Mouse (Mus musculus) brain, embryonic 14.5 days (tissue): ENCODE measurements around the gene Rfx2. TPM values are rescaled to one million over a fixed set of nuclear protein-coding genes. Genes with fewer than 3 reads are reported as not detected.

Experiments
- DNase-seq: peaks from one replicate; pipeline ENCODE4 v3.0.0-alpha.2; 2011; ENCODE audit warnings: low read depth
- CTCF ChIP-seq: fragments of 200-500 bp; IDR thresholded peaks from 2 replicates; pipeline ENCODE4 v1.5.1; 2012; ENCODE audit warnings: inconsistent platforms, mild to moderate bottlenecking, moderate library complexity, borderline replicate concordance; ENCODE audit not compliant: insufficient read depth, insufficient read length; ENCODE audit errors: extremely low read depth
- POLR2A ChIP-seq: fragments of 200-500 bp; IDR thresholded peaks from 2 replicates; pipeline ENCODE4 v1.6.1; 2012; ENCODE audit warnings: mild to moderate bottlenecking, inconsistent platforms, borderline replicate concordance; ENCODE audit not compliant: poor library complexity, insufficient read depth, insufficient read length, severe bottlenecking; ENCODE audit errors: extremely low read depth
- polyA plus RNA-seq: library from polyadenylated mRNA; depleted of rRNA; stranded (reverse); fragments of >200 nt; gene quantifications from 2 replicates; pipeline ENCODE4 v1.2.3, GENCODE M21; 2012; rRNA removed

Gene Rfx2
- 7.8 and 11.1 TPM in 2 replicates for polyA plus RNA-seq

DNA sequence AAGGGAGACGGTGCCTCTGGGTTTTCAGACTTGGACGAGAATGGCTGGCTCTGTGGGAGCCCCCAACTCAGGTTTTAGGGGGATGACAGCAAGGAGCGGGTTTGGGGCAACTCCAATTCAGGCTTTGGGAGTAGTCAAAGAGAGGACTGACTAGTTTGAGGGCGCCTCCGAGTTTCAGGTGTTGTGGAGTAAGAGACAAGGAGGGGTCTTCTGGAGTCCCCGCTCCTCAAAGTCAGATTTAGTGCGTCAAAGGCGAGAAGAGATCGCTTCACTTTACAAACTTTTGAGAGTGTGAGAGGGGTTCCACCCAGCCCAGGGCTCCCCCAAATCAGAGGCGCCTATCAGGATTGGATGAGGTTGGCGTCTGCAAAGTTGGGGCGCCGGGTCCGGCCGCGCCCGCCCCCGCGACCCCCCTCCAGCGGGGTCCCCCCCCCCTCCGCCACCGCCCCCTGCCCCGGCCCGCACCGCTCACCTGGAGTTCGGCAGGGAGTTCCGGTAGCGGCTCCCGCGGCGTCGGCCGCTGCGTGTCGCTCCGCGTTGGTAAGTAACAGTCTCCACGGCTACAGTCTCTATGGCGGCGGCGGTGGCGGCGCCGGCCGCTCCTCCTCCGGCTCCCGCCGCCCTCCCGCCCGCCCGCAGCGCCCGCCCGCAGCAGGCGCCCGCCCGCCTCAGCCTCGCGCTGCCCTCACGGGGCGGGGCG lies at the start of gene Rfx2:
Rfx2 (minus strand) TSS at position 603 of the 700 bp plus-strand sequence.
- TF ChIP-seq CTCF, result no peak
- no peak for TF ChIP-seq POLR2A
- no peak for DNase-seq

GRCm38 (mm10) chr17:56877426-56877825 lies 46.6 kb upstream of the Rfx2 start:
- DNase-seq, result no peak
- TF ChIP-seq CTCF, result no peak
- TF ChIP-seq POLR2A, result no peak

DNA sequence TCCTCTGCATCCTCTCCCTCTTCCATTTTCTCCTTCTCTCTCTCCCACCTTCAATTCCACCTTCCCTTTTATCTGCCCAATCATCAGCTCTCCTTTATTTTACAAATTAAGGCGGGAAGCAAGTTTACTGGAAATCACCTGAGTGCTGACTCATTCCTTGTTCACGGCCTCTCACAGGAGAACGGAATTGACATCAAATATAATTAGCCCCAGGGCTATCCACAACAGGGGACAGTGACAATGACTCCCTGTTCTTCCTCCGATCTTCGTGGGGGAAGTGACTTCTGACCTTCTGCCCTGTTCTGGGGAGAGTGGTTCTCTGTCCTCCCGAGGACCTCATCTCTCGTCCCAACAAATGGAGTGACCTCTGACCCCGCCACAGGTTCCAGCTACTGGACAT lies 46.2 kb upstream of the Rfx2 start:
- DNase-seq, result no peak
- TF ChIP-seq POLR2A (no peak), CTCF (no peak)

GRCm38 (mm10) chr17:56876465-56876864 lies 45.7 kb upstream of the Rfx2 start:
- TF ChIP-seq CTCF (no peak), POLR2A (no peak)
- no peak for DNase-seq

DNA sequence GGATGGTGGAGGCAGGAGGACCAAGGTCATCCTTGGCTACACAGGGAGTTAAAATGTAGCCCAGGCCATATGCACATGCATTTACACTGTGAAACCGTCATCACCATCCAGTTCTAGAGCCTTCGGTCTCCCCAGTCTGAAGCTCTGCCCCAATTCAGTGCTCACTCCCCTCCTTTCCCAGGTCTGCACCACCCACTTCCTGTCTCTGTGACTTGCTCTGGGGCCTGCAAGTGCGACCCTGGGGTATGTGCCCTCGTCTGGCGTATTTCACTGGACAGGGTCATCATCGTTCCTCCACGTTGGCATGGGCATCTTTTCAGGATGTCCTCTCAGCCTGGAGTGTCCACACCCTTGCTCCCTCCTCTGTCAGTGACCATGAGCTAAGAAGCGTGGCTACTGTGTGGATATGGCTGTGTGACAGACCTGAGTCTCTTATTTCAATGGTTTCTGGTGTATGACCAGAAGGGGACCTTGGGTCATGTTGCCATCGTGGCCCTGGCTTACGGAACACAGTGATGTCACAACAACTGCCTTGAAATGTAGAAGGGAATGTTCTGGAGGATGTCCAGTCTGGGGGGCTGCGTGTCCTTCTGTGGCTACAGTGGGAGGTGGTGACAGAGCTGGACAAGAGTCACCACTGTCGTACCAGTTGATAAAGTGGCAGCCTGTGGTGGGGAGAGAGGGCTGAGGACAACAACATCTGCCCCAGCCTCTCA lies 44.3 kb upstream of the Rfx2 start, which contains the start of gene 1700061G19Rik:
1700061G19Rik (plus strand) TSS at position 542 of the 716 bp plus-strand sequence.
- TF ChIP-seq POLR2A, result no peak
- TF ChIP-seq CTCF, result no peak
- DNase-seq, result no peak

DNA sequence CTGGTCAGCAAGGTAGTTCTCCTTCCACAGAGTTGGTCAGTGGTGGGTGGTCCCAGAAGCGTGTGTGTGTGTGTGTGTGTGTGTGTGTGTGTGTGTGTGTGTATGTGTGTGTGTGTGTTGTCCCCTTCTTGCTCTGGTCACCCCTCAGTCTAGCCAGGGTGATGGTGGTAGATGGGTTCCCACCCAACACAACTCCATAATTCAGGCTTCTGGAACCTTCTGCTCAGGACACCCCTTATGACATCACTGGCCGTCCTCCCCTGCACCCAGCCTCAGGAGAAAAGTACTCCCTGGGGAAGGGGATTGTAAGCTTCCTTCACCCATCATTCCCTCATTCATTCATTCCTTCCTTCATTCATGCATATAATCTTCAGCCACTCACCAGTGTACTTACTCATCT lies 43.4 kb upstream of the Rfx2 start, which contains the start of gene Acsbg2:
Acsbg2 (minus strand) TSS at position 211 of the 400 bp plus-strand sequence.
- DNase-seq, result no peak
- TF ChIP-seq CTCF (no peak), POLR2A (no peak)

DNA sequence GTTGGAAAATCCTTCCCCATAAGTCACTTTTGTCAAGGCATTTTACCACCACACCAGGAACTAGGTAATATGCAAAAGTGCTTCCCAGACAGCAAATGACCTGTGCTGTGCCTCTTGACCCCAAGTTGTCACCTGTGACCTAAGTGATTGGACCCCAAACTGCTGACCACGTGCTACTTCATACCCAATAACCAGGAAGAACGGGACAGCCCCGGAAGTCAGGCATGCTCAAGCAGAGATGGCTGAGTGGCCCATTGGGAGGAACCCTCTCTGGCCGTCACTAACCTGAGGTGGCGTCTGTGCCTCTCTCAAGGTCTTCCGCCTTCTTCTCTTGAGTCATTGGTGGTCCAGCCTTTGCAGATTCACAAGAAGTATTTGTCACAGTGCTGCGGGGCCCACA lies 41.7 kb upstream of the Rfx2 start:
- no peak for DNase-seq

DNA sequence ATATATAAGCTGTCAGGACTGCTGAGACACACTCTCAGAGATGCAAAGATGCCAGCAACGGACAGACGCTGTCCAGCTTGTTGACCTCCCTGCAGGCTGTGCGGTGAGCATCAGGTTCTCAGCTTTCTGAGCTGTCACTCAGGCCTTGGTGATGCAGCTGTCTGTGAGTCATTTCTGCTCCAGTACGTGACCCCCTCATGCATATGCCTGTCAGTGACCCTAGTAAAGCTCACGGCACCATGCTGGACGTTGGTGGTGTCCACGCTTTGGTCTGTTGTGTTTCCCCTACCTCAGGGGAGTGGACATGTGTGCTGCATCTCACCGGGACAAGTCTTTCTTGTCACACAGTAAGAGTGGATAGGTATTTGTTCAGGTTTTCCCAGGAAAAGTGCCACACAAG lies 41.0 kb upstream of the Rfx2 start:
- TF ChIP-seq POLR2A, result no peak
- no peak for DNase-seq

More for the DNA sequence above, 41.7 kb upstream of the Rfx2 start:
- TF ChIP-seq CTCF, result no peak
- no peak for TF ChIP-seq POLR2A

DNA sequence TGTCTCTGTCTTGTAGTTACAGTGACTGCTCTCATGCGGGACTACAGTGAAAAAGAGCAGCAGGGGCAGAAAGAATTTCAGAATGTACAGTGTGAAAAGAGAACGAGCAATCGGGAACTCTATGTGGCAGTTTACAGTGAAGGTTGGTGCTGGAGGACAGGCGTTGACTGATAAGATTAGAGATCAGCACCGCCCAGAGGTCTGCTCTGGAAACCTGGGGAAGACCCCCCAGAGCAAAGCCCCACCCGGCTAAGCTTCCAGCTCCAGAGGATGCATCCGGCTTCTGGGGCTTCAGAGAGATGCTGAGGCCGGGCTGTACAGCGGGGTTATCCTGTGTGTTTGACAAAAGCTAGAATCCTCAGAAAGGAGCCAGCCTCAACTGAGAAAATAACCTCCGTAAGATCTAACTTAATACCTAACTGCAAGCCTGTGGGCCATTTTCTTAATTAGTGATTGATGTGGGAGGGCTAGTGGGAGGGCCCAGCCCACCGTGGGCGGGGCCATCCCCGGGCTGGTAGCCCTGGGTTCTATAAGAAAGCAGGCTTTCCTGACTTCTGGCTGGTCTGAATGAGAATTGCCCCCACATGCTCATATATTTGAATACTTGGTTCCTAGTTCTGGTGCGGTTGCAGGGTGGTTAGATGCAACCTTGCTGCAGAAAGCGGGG lies 39.6 kb upstream of the Rfx2 start:
- no peak for DNase-seq
- no peak for TF ChIP-seq POLR2A
- TF ChIP-seq CTCF, result no peak

DNA sequence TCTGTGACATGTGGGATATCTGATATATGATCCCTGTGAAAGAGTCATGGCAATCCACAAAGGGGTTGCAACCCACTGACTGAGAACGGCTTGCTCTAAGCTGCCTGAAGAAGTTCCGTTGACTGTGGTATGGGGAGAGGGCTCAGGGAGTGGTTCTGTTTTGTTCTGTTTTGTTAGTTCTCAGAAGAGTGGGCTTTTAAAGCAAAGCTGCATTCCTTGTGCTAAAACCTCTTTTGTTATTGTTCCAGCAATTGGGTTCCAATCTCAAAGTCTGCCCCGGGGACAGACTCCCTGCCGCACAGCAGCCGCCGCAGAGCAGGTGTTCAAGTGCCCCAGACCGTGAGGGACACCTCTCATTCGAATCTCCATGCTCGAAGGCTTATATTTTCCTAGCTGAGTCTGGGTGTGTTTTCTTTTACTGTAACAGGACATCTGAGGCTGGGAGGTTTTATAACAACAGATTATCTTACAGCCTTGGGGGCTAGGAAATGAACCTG lies 38.7 kb upstream of the Rfx2 start:
- DNase-seq, result no peak
- TF ChIP-seq CTCF (no peak), POLR2A (no peak)

DNA sequence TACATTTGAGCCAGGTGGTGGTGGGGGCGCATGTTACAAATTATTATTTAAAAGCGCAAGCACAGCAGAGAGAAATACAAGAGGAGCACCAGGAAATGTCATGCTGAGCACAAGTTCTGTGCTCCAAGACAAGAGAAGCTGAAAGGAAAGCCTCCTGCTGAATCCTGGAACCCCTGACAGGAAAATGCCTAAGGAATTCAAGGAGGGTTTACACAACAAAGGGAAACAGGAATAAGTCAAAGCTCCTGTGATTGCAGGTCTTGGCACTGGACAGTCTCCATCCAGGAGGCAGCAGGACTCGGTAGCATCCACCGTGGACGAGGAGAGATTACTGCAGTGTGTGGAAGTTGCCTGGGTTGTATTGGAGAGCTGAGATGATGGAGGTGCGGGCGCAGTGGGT lies 35.3 kb upstream of the Rfx2 start:
- no peak for DNase-seq
- TF ChIP-seq CTCF (no peak), POLR2A (no peak)

DNA sequence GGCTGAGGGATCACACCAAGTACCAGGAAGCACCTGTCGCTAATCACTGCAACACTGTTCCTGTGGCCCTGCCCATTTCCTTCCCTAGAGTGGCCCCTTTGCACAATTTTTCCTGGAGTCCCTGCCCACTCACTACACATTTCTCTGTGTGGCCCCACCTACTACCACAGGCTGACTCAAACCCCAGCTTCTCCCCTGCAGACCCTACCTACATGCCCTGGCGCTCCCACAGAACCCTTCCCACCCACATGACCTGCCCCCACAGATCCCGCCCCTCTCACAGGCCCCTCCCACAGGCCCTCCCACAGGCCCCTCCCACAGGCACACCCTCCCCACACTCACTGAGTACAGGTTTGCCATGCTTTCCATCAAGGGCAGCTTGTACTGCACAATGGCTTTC lies 30.4 kb upstream of the Rfx2 start:
- no peak for DNase-seq
- TF ChIP-seq POLR2A (no peak), CTCF (no peak)

- no peak for TF ChIP-seq CTCF
- no peak for TF ChIP-seq POLR2A
- peak; percentile 29 for DNase-seq
Observed at GRCm38 (mm10) chr17:56858922-56859321, 28.1 kb upstream of the Rfx2 start.
